Mouse (Mus musculus) heart, postnatal 0 days (tissue): ENCODE measurements at regions not wholly inside any gene's neighbourhood (a gene's known extent, or its start where the extent isn't known, plus 50 kb on each side); places are given as distances from the start of the nearest gene placed in this dataset.

ENCODE experiments used
- ATAC-seq: fragments of 200-750 bp; cut with Nextera tagmentation; 2 replicates; pipeline ENCODE4 v1.8.0; 2017; ENCODE audit warnings: low read depth, moderate number of reproducible peaks, moderate library complexity; ENCODE audit not compliant: insufficient read depth
- DNase-seq: peaks from one replicate; pipeline ENCODE4 v3.0.0-alpha.2; 2016; ENCODE audit warnings: low spot score
- H3K27ac ChIP-seq: fragments of 300-500 bp; sonication (generic); 2 replicates; pipeline ENCODE4 v1.5.1; 2014; ENCODE audit warnings: low read depth, mild to moderate bottlenecking
- H3K27me3 ChIP-seq: fragments of 300-500 bp; sonication (generic); 2 replicates; pipeline ENCODE4 v1.6.1; 2014; ENCODE audit warnings: low read length, mixed read lengths; ENCODE audit not compliant: control insufficient read depth, insufficient read depth
- H3K36me3 ChIP-seq: fragments of 300-500 bp; sonication (generic); replicated peaks from 2 replicates; pipeline ENCODE4 v1.6.1; 2014; ENCODE audit warnings: low read length, mixed read lengths; ENCODE audit not compliant: control insufficient read depth, insufficient read depth
- H3K4me1 ChIP-seq: fragments of 300-500 bp; sonication (generic); 2 replicates; pipeline ENCODE4 v1.6.1; 2014; ENCODE audit warnings: antibody characterized with exemption; ENCODE audit not compliant: control insufficient read depth, insufficient read depth
- H3K4me2 ChIP-seq: fragments of 300-500 bp; sonication (generic); 2 replicates; pipeline ENCODE4 v1.6.1; 2014; ENCODE audit warnings: low read depth, mild to moderate bottlenecking, low read length, moderate library complexity
- H3K4me3 ChIP-seq: fragments of 300-500 bp; sonication (generic); 2 replicates; pipeline ENCODE4 v1.5.1; 2014; ENCODE audit warnings: low read depth, low read length
- H3K9ac ChIP-seq: fragments of 300-500 bp; sonication (generic); replicated peaks from 2 replicates; pipeline ENCODE4 v1.6.1; 2014; ENCODE audit warnings: low read depth, low read length, mixed read lengths
- H3K9me3 ChIP-seq: fragments of 300-500 bp; sonication (generic); replicated peaks from 2 replicates; pipeline ENCODE4 v1.6.1; 2016; ENCODE audit warnings: low read length; ENCODE audit not compliant: control insufficient read depth
- CTCF ChIP-seq: IDR thresholded peaks from 2 replicates; pipeline ENCODE4 v1.5.1; 2016; ENCODE audit warnings: antibody characterized with exemption, control low read depth, low read depth
- EP300 ChIP-seq: IDR thresholded peaks from 2 replicates; pipeline ENCODE4 v1.6.1; 2016; ENCODE audit warnings: antibody characterized with exemption, low read depth
- WGBS: fragments of 180-500 bp; shearing (Covaris S2); extraction: QIAGEN DNeasy Blood & Tissue Kit; methylation state at CpG from one replicate; pipeline ENCODE4 v1.1.7; 2014; 5-methylcytosine and 5-hydroxymethylcytosine counted together

GRCm38 (mm10) chr12:109718036-109718435 is 117.9 kb upstream of the Rtl1 start:
- TF ChIP-seq EP300 (no peak), CTCF (no peak)
- H3K9ac ChIP-seq = no peak overlapping the region
- no peaks in the 10 kb centered on the region for H3K9me3 ChIP-seq
- whole genome bisulfite sequencing = 92% methylated on average over 9 of the region's 9 CpGs
- no peaks in the 10 kb centered on the region for H3K27me3 ChIP-seq
- H3K27ac ChIP-seq = no peak overlapping the region
- ATAC-seq = no peak
- no peak overlapping the region for H3K4me3 ChIP-seq
- DNase-seq = no peak
- no peaks in the 10 kb centered on the region for H3K36me3 ChIP-seq
- H3K4me1 ChIP-seq = no peaks in the 10 kb centered on the region
- no peak overlapping the region for H3K4me2 ChIP-seq

- H3K9me3 ChIP-seq = no peaks in the 10 kb centered on the region
- H3K4me3 ChIP-seq = no peak overlapping the region
- 91% methylated on average over 10 of the region's 10 CpGs for WGBS
- ATAC-seq (no peak), DNase-seq (no peak)
- H3K4me1 ChIP-seq = no peaks in the 10 kb centered on the region
- H3K9ac ChIP-seq = no peak overlapping the region
- no peak overlapping the region for H3K4me2 ChIP-seq
- no peaks in the 10 kb centered on the region for H3K27me3 ChIP-seq
- H3K27ac ChIP-seq = no peak overlapping the region
- TF ChIP-seq EP300 (no peak), CTCF (no peak)
- no peaks in the 10 kb centered on the region for H3K36me3 ChIP-seq
These were observed 138.1 kb upstream of the Rtl1 start for GRCm38 (mm10) chr12:109738201-109738600.

- DNase-seq = no peak
- H3K27ac ChIP-seq = no peak overlapping the region
- TF ChIP-seq CTCF (no peak), EP300 (no peak)
- H3K9ac ChIP-seq = no peak overlapping the region
- no peaks in the 10 kb centered on the region for H3K36me3 ChIP-seq
- ATAC-seq = no peak
- H3K4me3 ChIP-seq = no peak overlapping the region
- H3K4me2 ChIP-seq = no peak overlapping the region
- H3K4me1 ChIP-seq = no peaks in the 10 kb centered on the region
- H3K27me3 ChIP-seq = no peaks in the 10 kb centered on the region
- WGBS = 88% methylated on average over 6 of the region's 6 CpGs
- no peaks in the 10 kb centered on the region for H3K9me3 ChIP-seq
These were observed 138.8 kb upstream of the Rtl1 start for GRCm38 (mm10) chr12:109738911-109739310.

GRCm38 (mm10) chr12:109742486-109742885 is 142.4 kb upstream of the Rtl1 start:
- Histone ChIP-seq H3K4me1 (no peaks in the 10 kb centered on the region), H3K4me3 (no peak overlapping the region), H3K27ac (no peak overlapping the region), H3K27me3 (no peaks in the 10 kb centered on the region), H3K36me3 (no peaks in the 10 kb centered on the region), H3K9me3 (no peaks in the 10 kb centered on the region), H3K4me2 (no peak overlapping the region), H3K9ac (no peak overlapping the region)
- 84% methylated on average over 11 of the region's 11 CpGs for WGBS
- TF ChIP-seq CTCF = no peak
- TF ChIP-seq EP300 = no peak
- ATAC-seq (no peak), DNase-seq (no peak)

GRCm38 (mm10) chr12:109743036-109743650 is 143.0 kb upstream of the Rtl1 start:
- 88% methylated on average over 24 of the region's 24 CpGs for WGBS
- Histone ChIP-seq H3K4me1 (no peaks in the 10 kb centered on the region), H3K27me3 (no peaks in the 10 kb centered on the region), H3K9me3 (no peaks in the 10 kb centered on the region), H3K27ac (no peak overlapping the region), H3K4me2 (no peak overlapping the region), H3K4me3 (no peak overlapping the region), H3K36me3 (no peaks in the 10 kb centered on the region), H3K9ac (no peak overlapping the region)
- TF ChIP-seq EP300 (no peak), CTCF (no peak)
- DNase-seq (no peak), ATAC-seq (no peak)

GRCm38 (mm10) chr12:109744186-109744585 is 144.1 kb upstream of the Rtl1 start:
- no peak overlapping the region for H3K4me3 ChIP-seq
- WGBS = 79% methylated on average over 4 of the region's 4 CpGs

More at GRCm38 (mm10) chr12:109744186-109744585, 144.1 kb upstream of the Rtl1 start:
- Histone ChIP-seq H3K9me3 (no peaks in the 10 kb centered on the region), H3K36me3 (no peaks in the 10 kb centered on the region), H3K4me1 (no peaks in the 10 kb centered on the region), H3K27me3 (no peaks in the 10 kb centered on the region), H3K27ac (no peak overlapping the region), H3K4me2 (no peak overlapping the region), H3K9ac (no peak overlapping the region)
- DNase-seq (no peak), ATAC-seq (no peak)
- TF ChIP-seq EP300 (no peak), CTCF (no peak)
